Mouse (Mus musculus) MEL (cell line): ENCODE measurements at regions not wholly inside any gene's neighbourhood (a gene's known extent, or its start where the extent isn't known, plus 50 kb on each side); places are given as distances from the start of the nearest gene placed in this dataset.

Experiments used
- DNase-seq: peaks from one replicate; pipeline ENCODE4 v3.0.0; 2011; ENCODE audit warnings: low read depth, low spot score
- H3K27ac ChIP-seq: 2 replicates; pipeline ENCODE4 v1.5.1; 2012; ENCODE audit warnings: low read depth, mild to moderate bottlenecking, control low read depth, low read length, moderate library complexity; ENCODE audit not compliant: control insufficient read depth
- H3K27me3 ChIP-seq, 2 experiments: fragments of 150-350 bp in 1 of 2; sonication (generic) in 1 of 2; 2 replicates each; pipeline ENCODE4 v1.6.1; 2012; ENCODE audit warnings: low read length in 2 of 2, mild to moderate bottlenecking in 2 of 2, improper control_type of control experiment in 1 of 2, moderate library complexity in 1 of 2; ENCODE audit not compliant: insufficient read depth in 2 of 2, control insufficient read depth in 1 of 2
- H3K36me3 ChIP-seq, 2 experiments: 2 replicates each; pipeline ENCODE4 v1.6.1; 2012 to 2014; ENCODE audit warnings: low read length in 2 of 2, improper control_type of control experiment in 1 of 2, inconsistent platforms in 1 of 2, mild to moderate bottlenecking in 1 of 2; ENCODE audit not compliant: insufficient read depth in 2 of 2, control insufficient read depth in 1 of 2
- H3K4me1 ChIP-seq, 2 experiments: fragments of 150-350 bp in 1 of 2; sonication (generic) in 1 of 2; 2 replicates each; pipeline ENCODE4 v1.6.1; 2012; ENCODE audit warnings: low read length in 2 of 2, improper control_type of control experiment in 1 of 2, mild to moderate bottlenecking in 1 of 2; ENCODE audit not compliant: insufficient read depth in 2 of 2, control insufficient read depth in 1 of 2
- H3K4me3 ChIP-seq, 2 experiments: fragments of 150-350 bp in 1 of 2; sonication (generic) in 1 of 2; 2 replicates each; pipeline ENCODE4 v1.5.1; 2012; ENCODE audit warnings: low read depth in 2 of 2, low read length in 2 of 2, mild to moderate bottlenecking in 2 of 2, moderate library complexity in 2 of 2, control low read depth in 1 of 2, improper control_type of control experiment in 1 of 2; ENCODE audit not compliant: control insufficient read depth in 1 of 2, insufficient read depth in 1 of 2
- H3K79me2 ChIP-seq: 2 replicates; pipeline ENCODE4 v1.6.1; 2012; ENCODE audit warnings: mild to moderate bottlenecking, low read length, moderate library complexity; ENCODE audit not compliant: control insufficient read depth, poor library complexity, insufficient read depth
- H3K9ac ChIP-seq: 2 replicates; pipeline ENCODE4 v1.6.1; 2012; ENCODE audit warnings: low read depth, mild to moderate bottlenecking, control low read depth, low read length, moderate library complexity; ENCODE audit not compliant: control insufficient read depth, poor library complexity, severe bottlenecking
- H3K9me3 ChIP-seq: fragments of 150-350 bp; sonication (generic); replicated peaks from 2 replicates; pipeline ENCODE4 v1.6.1; 2012; ENCODE audit warnings: mild to moderate bottlenecking, low read length, improper control_type of control experiment, moderate library complexity; ENCODE audit not compliant: insufficient read depth
- BHLHE40 ChIP-seq: IDR thresholded peaks from 2 replicates; pipeline ENCODE4 v1.6.1; 2012; ENCODE audit warnings: low read depth, mild to moderate bottlenecking, inconsistent platforms, low read length, improper control_type of control experiment, borderline replicate concordance
- CHD1 ChIP-seq: IDR thresholded peaks from 2 replicates; pipeline ENCODE4 v1.6.1; 2012; ENCODE audit warnings: low read depth, mild to moderate bottlenecking, inconsistent platforms, low read length, improper control_type of control experiment
- CHD2 ChIP-seq: IDR thresholded peaks from 2 replicates; pipeline ENCODE4 v1.6.1; 2011; ENCODE audit warnings: low read length, improper control_type of control experiment
- CTCF ChIP-seq, 3 experiments: IDR thresholded peaks in 2 of 3; conservative IDR thresholded peaks in 1 of 3; 2 replicates each; pipeline ENCODE4 v1.5.1; 2011 to 2012; ENCODE audit warnings: low read length in 3 of 3, low read depth in 2 of 3, mild to moderate bottlenecking in 2 of 3, improper control_type of control experiment in 1 of 3, inconsistent platforms in 1 of 3, mixed read lengths in 1 of 3, moderate library complexity in 1 of 3; ENCODE audit not compliant: control insufficient read depth in 1 of 3, insufficient read depth in 1 of 3, poor library complexity in 1 of 3, severe bottlenecking in 1 of 3
- E2F4 ChIP-seq: IDR thresholded peaks from 2 replicates; pipeline ENCODE4 v1.6.1; 2011; ENCODE audit warnings: low read depth, low read length, improper control_type of control experiment, borderline replicate concordance
- ELF1 ChIP-seq: IDR thresholded peaks from 2 replicates; pipeline ENCODE4 v1.6.1; 2014; ENCODE audit warnings: low read depth, mild to moderate bottlenecking, inconsistent platforms, low read length, improper control_type of control experiment, moderate library complexity
- EP300 ChIP-seq, 2 experiments: IDR thresholded peaks; 2 replicates each; pipeline ENCODE4 v1.6.1; 2011; ENCODE audit warnings: improper control_type of control experiment in 2 of 2, low read length in 2 of 2, low read depth in 1 of 2, mild to moderate bottlenecking in 1 of 2
- ETS1 ChIP-seq: IDR thresholded peaks from 2 replicates; pipeline ENCODE4 v1.6.1; 2012; ENCODE audit warnings: low read depth, mild to moderate bottlenecking, inconsistent platforms, low read length, improper control_type of control experiment, moderate library complexity
- JUND ChIP-seq: IDR thresholded peaks from 2 replicates; pipeline ENCODE4 v1.6.1; 2011; ENCODE audit warnings: low read depth, mild to moderate bottlenecking, improper control_type of control experiment, low read length
- KAT2A ChIP-seq: conservative IDR thresholded peaks from 2 replicates; pipeline ENCODE4 v1.6.1; 2012; ENCODE audit warnings: low read depth, low read length, improper control_type of control experiment, inconsistent platforms
- MAFK ChIP-seq: IDR thresholded peaks from 2 replicates; pipeline ENCODE4 v1.6.1; 2011; ENCODE audit warnings: low read depth, mild to moderate bottlenecking, low read length, improper control_type of control experiment, borderline replicate concordance
- MAX ChIP-seq: IDR thresholded peaks from 2 replicates; pipeline ENCODE4 v1.6.1; 2011; ENCODE audit warnings: low read length, improper control_type of control experiment
- MEF2A ChIP-seq: IDR thresholded peaks from 2 replicates; pipeline ENCODE4 v1.6.1; 2014; ENCODE audit warnings: low read depth, mild to moderate bottlenecking, inconsistent platforms, low read length, improper control_type of control experiment; ENCODE audit not compliant: poor library complexity, insufficient replicate concordance, severe bottlenecking; ENCODE audit errors: extremely low read depth
- MYB ChIP-seq: IDR thresholded peaks from 2 replicates; pipeline ENCODE4 v1.6.1; 2011; ENCODE audit warnings: mild to moderate bottlenecking, low read depth, low read length, improper control_type of control experiment
- MYC ChIP-seq: IDR thresholded peaks from 2 replicates; pipeline ENCODE4 v1.6.1; 2011; ENCODE audit warnings: low read depth, mild to moderate bottlenecking, low read length, improper control_type of control experiment, moderate library complexity
- NELFE ChIP-seq: IDR thresholded peaks from 2 replicates; pipeline ENCODE4 v1.6.1; 2011; ENCODE audit warnings: low read depth, low read length, improper control_type of control experiment
- RAD21 ChIP-seq: IDR thresholded peaks from 2 replicates; pipeline ENCODE4 v1.6.1; 2011; ENCODE audit warnings: mild to moderate bottlenecking, low read depth, low read length, improper control_type of control experiment
- RCOR1 ChIP-seq: IDR thresholded peaks from 2 replicates; pipeline ENCODE4 v1.6.1; 2012; ENCODE audit warnings: low read depth, mild to moderate bottlenecking, inconsistent platforms, low read length, improper control_type of control experiment
- SIN3A ChIP-seq: IDR thresholded peaks from 2 replicates; pipeline ENCODE4 v1.6.1; 2012; ENCODE audit warnings: low read length, improper control_type of control experiment, inconsistent platforms
- TBP ChIP-seq: IDR thresholded peaks from 2 replicates; pipeline ENCODE4 v1.8.0; 2011; ENCODE audit warnings: low read depth, low read length, improper control_type of control experiment
- TCF12 ChIP-seq: IDR thresholded peaks from 2 replicates; pipeline ENCODE4 v1.6.1; 2014; ENCODE audit warnings: low read depth, mild to moderate bottlenecking, inconsistent platforms, low read length, improper control_type of control experiment, moderate library complexity
- UBTF ChIP-seq: IDR thresholded peaks from 2 replicates; pipeline ENCODE4 v1.6.1; 2012; ENCODE audit warnings: low read depth, mild to moderate bottlenecking, inconsistent platforms, low read length, improper control_type of control experiment, moderate library complexity, borderline replicate concordance; ENCODE audit not compliant: insufficient read depth
- USF2 ChIP-seq, 2 experiments: IDR thresholded peaks; 2 replicates each; pipeline ENCODE4 v1.6.1; 2011 to 2012; ENCODE audit warnings: improper control_type of control experiment in 2 of 2, low read length in 2 of 2, borderline replicate concordance in 1 of 2, inconsistent platforms in 1 of 2, low read depth in 1 of 2, mild to moderate bottlenecking in 1 of 2; ENCODE audit not compliant: insufficient read depth in 1 of 2
- ZKSCAN1 ChIP-seq: IDR thresholded peaks from 2 replicates; pipeline ENCODE4 v1.6.1; 2012; ENCODE audit warnings: low read depth, mild to moderate bottlenecking, inconsistent platforms, low read length, improper control_type of control experiment, moderate library complexity
- ZNF384 ChIP-seq: IDR thresholded peaks from 2 replicates; pipeline ENCODE4 v1.6.1; 2012; ENCODE audit warnings: low read depth, mild to moderate bottlenecking, inconsistent platforms, low read length, improper control_type of control experiment

GRCm38 (mm10) chr10:122616385-122616784 lies 62.2 kb upstream of the Ppm1h start:
- no peaks in the 10 kb centered on the region for H3K79me2 ChIP-seq
- H3K4me3 ChIP-seq: no peak overlapping the region
- no peak overlapping the region for H3K27ac ChIP-seq
- no peaks in the 10 kb centered on the region for H3K27me3 ChIP-seq
- H3K9me3 ChIP-seq: no peaks in the 10 kb centered on the region
- TF ChIP-seq SIN3A (no peak), MYC (no peak), ELF1 (no peak), USF2 (IDR thresholded peaks at IDR 0.05; ENCODE audit: borderline replicate concordance in 1 of 2, insufficient read depth in 1 of 2, low read depth in 1 of 2, low read length in 2 of 2) (no peak), TBP (no peak), CHD1 (no peak), NELFE (no peak), CTCF (IDR thresholded peaks at IDR 0.05 in 2 of 3, conservative IDR thresholded peaks at IDR 0.05 in 1 of 3; ENCODE audit: control insufficient read depth in 1 of 3, insufficient read depth in 1 of 3, low read depth in 2 of 3, low read length in 3 of 3, poor library complexity in 1 of 3, severe bottlenecking in 1 of 3) (no peak), ETS1 (no peak), MAFK (no peak), CHD2 (no peak), E2F4 (no peak), ZKSCAN1 (no peak), JUND (no peak), KAT2A (no peak), TCF12 (no peak), RCOR1 (no peak), MEF2A (no peak)
- no peaks in the 10 kb centered on the region for H3K4me1 ChIP-seq
- H3K9ac ChIP-seq: no peak overlapping the region
- DNase-seq: no peak
- H3K36me3 ChIP-seq: no peaks in the 10 kb centered on the region

GRCm38 (mm10) chr10:122618854-122619253 lies 59.7 kb upstream of the Ppm1h start:
- no peak overlapping the region for H3K4me3 ChIP-seq
- H3K9ac ChIP-seq: no peak overlapping the region
- H3K9me3 ChIP-seq: no peaks in the 10 kb centered on the region
- no peaks in the 10 kb centered on the region for H3K27me3 ChIP-seq
- no peaks in the 10 kb centered on the region for H3K36me3 ChIP-seq
- H3K27ac ChIP-seq: no peak overlapping the region
- no peak for DNase-seq
- no peaks in the 10 kb centered on the region for H3K4me1 ChIP-seq
- no peaks in the 10 kb centered on the region for H3K79me2 ChIP-seq
- TF ChIP-seq EP300 (IDR thresholded peaks at IDR 0.05; ENCODE audit: low read depth in 1 of 2, low read length in 2 of 2): no peak
- TF ChIP-seq BHLHE40: no peak
- no peak for TF ChIP-seq MAX
- no peak for TF ChIP-seq UBTF
- no peak for TF ChIP-seq RAD21
- TF ChIP-seq USF2 (IDR thresholded peaks at IDR 0.05; ENCODE audit: borderline replicate concordance in 1 of 2, insufficient read depth in 1 of 2, low read depth in 1 of 2, low read length in 2 of 2): no peak
- TF ChIP-seq MYB: no peak
- no peak for TF ChIP-seq ETS1
- TF ChIP-seq TCF12: no peak
- TF ChIP-seq RCOR1: no peak
- no peak for TF ChIP-seq E2F4
- no peak for TF ChIP-seq KAT2A
- TF ChIP-seq TBP: no peak
- no peak for TF ChIP-seq ZNF384
- no peak for TF ChIP-seq ZKSCAN1
